Mouse (Mus musculus) CH12F3 (cell line): ENCODE data around the gene Tysnd1.

Source experiments
- in situ Hi-C: fragments of 300-500 bp; cut with MboI; formaldehyde crosslinking; loops from 2 replicates; pipeline ENCODE4 v1.14.3; 2020; ENCODE audit warnings: low sequenced_read_pairs

Tysnd1 gene

GRCm38 (mm10) chr10:61694870-61695670, at the start of gene Tysnd1:
TSS of gene Tysnd1 (plus strand) at chr10:61695514.
- in situ Hi-C loops, result no loop called here

GRCm38 (mm10) chr10:61646557-61646956, 48.8 kb upstream of the Tysnd1 start:
- in situ Hi-C loops, result loop anchor here (5.0 kb wide), 1 partner anchor 34 kb away; no protein-coding TSS in a partner anchor

- in situ Hi-C loops, result loop anchor here (5.0 kb wide), 1 partner anchor 36 kb away; no protein-coding TSS in a partner anchor
These were observed 47.3 kb upstream of the Tysnd1 start, which contains the start of gene Ppa1 for GRCm38 (mm10) chr10:61647790-61648736. TSS of gene Ppa1 (plus strand) at chr10:61648552.

- in situ Hi-C loops, result loop anchor here (5.0 kb wide), 1 partner anchor 37 kb away; no protein-coding TSS in a partner anchor
These were observed 46.3 kb upstream of the Tysnd1 start for GRCm38 (mm10) chr10:61648737-61649645.

GRCm38 (mm10) chr10:61654105-61654504, 41.2 kb upstream of the Tysnd1 start:
- in situ Hi-C loops, result loop anchor here (25.0 kb wide), 1 partner anchor 467 kb away; no protein-coding TSS in a partner anchor

GRCm38 (mm10) chr10:61654691-61655090, 40.6 kb upstream of the Tysnd1 start:
- in situ Hi-C loops, result loop anchor here (25.0 kb wide), 1 partner anchor 467 kb away; no protein-coding TSS in a partner anchor

- in situ Hi-C loops, result loop anchor here (25.0 kb wide), 1 partner anchor 468 kb away; no protein-coding TSS in a partner anchor
These were observed 40.1 kb upstream of the Tysnd1 start for GRCm38 (mm10) chr10:61655188-61655587.

GRCm38 (mm10) chr10:61656928-61657882, 38.1 kb upstream of the Tysnd1 start:
- in situ Hi-C loops, result loop anchor here (25.0 kb wide), 1 partner anchor 470 kb away; no protein-coding TSS in a partner anchor

GRCm38 (mm10) chr10:61657985-61658384, 37.3 kb upstream of the Tysnd1 start:
- in situ Hi-C loops, result loop anchor here (25.0 kb wide), 1 partner anchor 471 kb away; no protein-coding TSS in a partner anchor

- in situ Hi-C loops, result loop anchor here (10.0 to 25.0 kb wide), 2 partner anchors 197 to 475 kb away; no protein-coding TSS in a partner anchor
These were observed 33.4 kb upstream of the Tysnd1 start for GRCm38 (mm10) chr10:61661887-61662286.

GRCm38 (mm10) chr10:61662391-61662988, 32.8 kb upstream of the Tysnd1 start:
- in situ Hi-C loops, result loop anchor here (10.0 to 25.0 kb wide), 2 partner anchors 198 to 475 kb away; no protein-coding TSS in a partner anchor

GRCm38 (mm10) chr10:61665111-61665510, 30.2 kb upstream of the Tysnd1 start:
- in situ Hi-C loops, result loop anchor here (10.0 to 25.0 kb wide), 2 partner anchors 200 to 478 kb away; no protein-coding TSS in a partner anchor

- in situ Hi-C loops, result loop anchor here (10.0 to 25.0 kb wide), 2 partner anchors 201 to 478 kb away; no protein-coding TSS in a partner anchor
These were observed 29.7 kb upstream of the Tysnd1 start for GRCm38 (mm10) chr10:61665651-61666050.

GRCm38 (mm10) chr10:61669289-61669688, 26.0 kb upstream of the Tysnd1 start:
- in situ Hi-C loops, result loop anchor here (10.0 to 25.0 kb wide), 2 partner anchors 204 to 482 kb away; no protein-coding TSS in a partner anchor

- in situ Hi-C loops, result loop anchor here (10.0 to 25.0 kb wide), 2 partner anchors 205 to 483 kb away; no protein-coding TSS in a partner anchor
These were observed 25.4 kb upstream of the Tysnd1 start for GRCm38 (mm10) chr10:61669896-61670295.

- in situ Hi-C loops, result loop anchor here (25.0 kb wide), 1 partner anchor 483 kb away; no protein-coding TSS in a partner anchor
These were observed 24.6 kb upstream of the Tysnd1 start for GRCm38 (mm10) chr10:61670758-61671157.

- in situ Hi-C loops, result no loop called here
These were observed 19.4 kb upstream of the Tysnd1 start for GRCm38 (mm10) chr10:61675935-61676334.

- in situ Hi-C loops, result no loop called here
These were observed 15.8 kb upstream of the Tysnd1 start for GRCm38 (mm10) chr10:61679545-61679944.
